Mouse (Mus musculus): ENCODE measurements around the gene Milr1.
"Not testable (repeated sequence)": the region's sequence is repeated elsewhere in the genome, so short reads cannot be mapped to it uniquely, and the experiment has no call there.

The Milr1 gene

GRCm38 (mm10) chr11:106773061-106773460 is 22.0 kb downstream of the Milr1 start:
- in situ Hi-C loops (cut with MseI, MboI): no loop called here

GRCm38 (mm10) chr11:106776960-106777359 is 25.9 kb downstream of the Milr1 start:
- in situ Hi-C loops (cut with MseI, MboI): no loop called here

GRCm38 (mm10) chr11:106777395-106777794 is 26.4 kb downstream of the Milr1 start:
- in situ Hi-C loops (cut with MseI, MboI): no loop called here

GRCm38 (mm10) chr11:106778132-106778531 is 27.1 kb downstream of the Milr1 start:
- in situ Hi-C loops (cut with MseI, MboI): no loop called here

GRCm38 (mm10) chr11:106778589-106779387 is 27.8 kb downstream of the Milr1 start:
- in situ Hi-C loops (cut with MseI, MboI): no loop called here

- in situ Hi-C loops (cut with MseI, MboI): no loop called here
Observed at GRCm38 (mm10) chr11:106779388-106780088, 28.5 kb downstream of the Milr1 start, which contains the start of gene Polg2. TSS of gene Polg2 (minus strand) at chr11:106779537.

GRCm38 (mm10) chr11:106780089-106780425 is 29.0 kb downstream of the Milr1 start:
- in situ Hi-C loops (cut with MseI, MboI): no loop called here

GRCm38 (mm10) chr11:106780590-106781220 is 29.7 kb downstream of the Milr1 start:
- in situ Hi-C loops (cut with MseI, MboI): no loop called here

GRCm38 (mm10) chr11:106782271-106782670 is 31.2 kb downstream of the Milr1 start:
- in situ Hi-C loops (cut with MseI, MboI): not testable (repeated sequence)

GRCm38 (mm10) chr11:106782841-106783764 is 32.1 kb downstream of the Milr1 start:
- in situ Hi-C loops (cut with MseI, MboI): no loop called here

GRCm38 (mm10) chr11:106784476-106784875 is 33.5 kb downstream of the Milr1 start:
- in situ Hi-C loops (cut with MseI, MboI): no loop called here

- in situ Hi-C loops (cut with MseI, MboI): no loop called here
Observed at GRCm38 (mm10) chr11:106785043-106785442, 34.0 kb downstream of the Milr1 start.

- in situ Hi-C loops (cut with MseI, MboI): no loop called here
Observed at GRCm38 (mm10) chr11:106787131-106788025, 36.4 kb downstream of the Milr1 start.

GRCm38 (mm10) chr11:106788026-106788774 is 37.2 kb downstream of the Milr1 start:
- in situ Hi-C loops (cut with MseI, MboI): no loop called here

- in situ Hi-C loops (cut with MseI, MboI): no loop called here
Observed at GRCm38 (mm10) chr11:106788775-106789459, 37.9 kb downstream of the Milr1 start, which contains the start of the genes Ddx5 and Cep95. TSS of gene Ddx5 (minus strand) at chr11:106789185. TSS of gene Cep95 (plus strand) at chr11:106789252.

- in situ Hi-C loops (cut with MseI, MboI): no loop called here
Observed at GRCm38 (mm10) chr11:106789649-106790048, 38.6 kb downstream of the Milr1 start.

GRCm38 (mm10) chr11:106793846-106794245 is 42.8 kb downstream of the Milr1 start:
- in situ Hi-C loops (cut with MseI, MboI): no loop called here

- in situ Hi-C loops (cut with MseI, MboI): no loop called here
Observed at GRCm38 (mm10) chr11:106795679-106796078, 44.7 kb downstream of the Milr1 start.

- in situ Hi-C loops (cut with MseI, MboI): no loop called here
Observed at GRCm38 (mm10) chr11:106802069-106802627, 51.1 kb downstream of the Milr1 start.

All from mouse trophoblast stem cell (cell line).